ENCODE assay signal across 8 mouse cellular contexts in genomic region chr8:126667086-126667720, GRCm38 (mm10).
DNase-seq lines count a peak whose midpoint lies in the region; ATAC-seq and TF ChIP-seq lines count a peak whose summit lies in the region.

No protein-coding gene starts in this region.

- peaks cover 77% of the 10 kb centered on the region for H3K4me1 ChIP-seq in megakaryocyte, embryonic 14.5 days
- peaks cover 62% of the 10 kb centered on the region for H3K4me1 ChIP-seq in hindbrain, embryonic 14.5 days (replicated peaks; ENCODE audit: control insufficient read depth, insufficient read depth, low read length)

- H3K9me3 ChIP-seq in megakaryocyte, embryonic 14.5 days: no peaks in the 10 kb centered on the region
- H3K9me3 ChIP-seq in hindbrain, embryonic 14.5 days (ENCODE audit: control insufficient read depth, low read length): no peaks in the 10 kb centered on the region

- H3K27ac ChIP-seq in gastrocnemius, adult 2 months: peak overlapping the region; percentile 97
- peak overlapping the region; percentile 98 for H3K27ac ChIP-seq in hindbrain, embryonic 14.5 days

- intact Hi-C loops in gastrocnemius, adult 2 months (cut with DNase I): loop anchor here (1.0 to 5.0 kb wide), 4 partner anchors 76 to 255 kb away; no protein-coding TSS in a partner anchor

- H3K36me3 ChIP-seq in megakaryocyte, embryonic 14.5 days (replicated peaks; ENCODE audit: low read length): no peaks in the 10 kb centered on the region
- H3K36me3 ChIP-seq in hindbrain, embryonic 14.5 days (replicated peaks; ENCODE audit: control insufficient read depth, insufficient read depth): no peaks in the 10 kb centered on the region

- H3K4me2 ChIP-seq in hindbrain, embryonic 14.5 days (replicated peaks): peak overlapping the region; percentile 42

- WGBS in hindbrain, embryonic 14.5 days: 37% methylated on average over 12 of the region's 12 CpGs

- ATAC-seq in megakaryocyte, adult 5-6 weeks (ENCODE audit: poor library complexity, severe bottlenecking): no peak
- peak; percentile 5 for ATAC-seq in hindbrain, embryonic 14.5 days (ENCODE audit: low FRiP score)
- ATAC-seq in megakaryocyte-erythroid progenitor cell, adult 5-6 weeks (replicated peaks; ENCODE audit: low FRiP score, low TSS enrichment, poor library complexity, severe bottlenecking): peak; percentile 7

- H3K27me3 ChIP-seq in megakaryocyte, embryonic 14.5 days (replicated peaks): no peaks in the 10 kb centered on the region
- no peaks in the 10 kb centered on the region for H3K27me3 ChIP-seq in hindbrain, embryonic 14.5 days (ENCODE audit: control insufficient read depth, insufficient read depth, low read length)

- DNase-seq in gastrocnemius, adult 2 months: no peak
- DNase-seq in gastrocnemius, postnatal 25 days: no peak
- peak; percentile 41 for DNase-seq in hindbrain, embryonic 14.5 days (ENCODE audit: low spot score)
- peak; percentile 61 for DNase-seq in thymus, postnatal 4 days
- no peak for DNase-seq in layer of hippocampus, adult 8-10 months (ENCODE audit: low spot score in 2 of 2)

- H3K4me3 ChIP-seq in gastrocnemius, adult 2 months: peak overlapping the region; percentile 51
- peak overlapping the region; percentile 88 for H3K4me3 ChIP-seq in megakaryocyte, embryonic 14.5 days (replicated peaks)
- H3K4me3 ChIP-seq in hindbrain, embryonic 14.5 days (replicated peaks; ENCODE audit: low read length): no peak overlapping the region

- TF ChIP-seq CTCF in gastrocnemius, adult 2 months (IDR thresholded peaks at IDR 0.05): no peak

- H3K9ac ChIP-seq in hindbrain, embryonic 14.5 days: peak overlapping the region; percentile 52

Comparison
In these comparisons a context has a peak if more than half of its experiments do, and no peak if none do; other contexts are left out.
1. DNase-seq: peak in hindbrain, embryonic 14.5 days (single experiment) and thymus, postnatal 4 days (single experiment); none in gastrocnemius, adult 2 months (single experiment), gastrocnemius, postnatal 25 days (single experiment) and layer of hippocampus, adult 8-10 months (0 of 2).